Mouse (Mus musculus) neural tube, embryonic 12.5 days (tissue): ENCODE measurements around the gene Rsph1. TPM values are rescaled to one million over a fixed set of nuclear protein-coding genes. Genes with fewer than 3 reads are reported as not detected.

Experiments
- ATAC-seq: fragments of 200-750 bp; cut with Nextera tagmentation; 2 replicates; pipeline ENCODE4 v1.8.0; 2017; ENCODE audit warnings: low read depth, mild to moderate bottlenecking, moderate TSS enrichment, moderate library complexity; ENCODE audit not compliant: low FRiP score
- H3K27ac ChIP-seq: fragments of 300-500 bp; sonication (generic); 2 replicates; pipeline ENCODE4 v1.5.1; 2016
- H3K27me3 ChIP-seq: fragments of 300-500 bp; sonication (generic); replicated peaks from 2 replicates; pipeline ENCODE4 v1.6.1; 2016; ENCODE audit warnings: mild to moderate bottlenecking
- H3K36me3 ChIP-seq: fragments of 300-500 bp; sonication (generic); 2 replicates; pipeline ENCODE4 v1.6.1; 2016; ENCODE audit warnings: mild to moderate bottlenecking
- H3K4me1 ChIP-seq: fragments of 300-500 bp; sonication (generic); 2 replicates; pipeline ENCODE4 v1.6.1; 2016
- H3K4me2 ChIP-seq: fragments of 300-500 bp; sonication (generic); replicated peaks from 2 replicates; pipeline ENCODE4 v1.6.1; 2016; ENCODE audit warnings: mild to moderate bottlenecking
- H3K4me3 ChIP-seq: fragments of 300-500 bp; sonication (generic); 2 replicates; pipeline ENCODE4 v1.5.1; 2016
- H3K9ac ChIP-seq: fragments of 300-500 bp; sonication (generic); 2 replicates; pipeline ENCODE4 v1.6.1; 2016; ENCODE audit warnings: mild to moderate bottlenecking
- H3K9me3 ChIP-seq: fragments of 300-500 bp; sonication (generic); 2 replicates; pipeline ENCODE4 v1.6.1; 2016; ENCODE audit warnings: mild to moderate bottlenecking
- WGBS: fragments of 180-500 bp; shearing (Covaris S2); methylation state at CpG from one replicate; pipeline ENCODE4 v1.1.7; 2016; 5-methylcytosine and 5-hydroxymethylcytosine counted together
- polyA plus RNA-seq: library from polyadenylated mRNA; unstranded; fragments of >200 nt; fragmentation: Nextera tagmentation; extraction: Ambion mirVana; gene quantifications from 2 replicates; pipeline ENCODE4 v1.2.1, GENCODE M21; 2016

The Rsph1 gene
- polyA plus RNA-seq, 1 experiment from 2014 or later, result 1.9 TPM

- Histone ChIP-seq H3K27ac (no peak overlapping the region), H3K4me3 (no peak overlapping the region), H3K4me2 (no peak overlapping the region), H3K9ac (no peak overlapping the region), H3K4me1 (no peaks in the 10 kb centered on the region), H3K36me3 (no peaks in the 10 kb centered on the region), H3K9me3 (no peaks in the 10 kb centered on the region), H3K27me3 (no peaks in the 10 kb centered on the region)
- WGBS, result 90% methylated on average over 4 of the region's 4 CpGs
- no peak for ATAC-seq
These were observed 6.9 kb downstream of the Rsph1 start for GRCm38 (mm10) chr17:31270246-31270645.

- H3K4me2 ChIP-seq, result no peak overlapping the region
- no peaks in the 10 kb centered on the region for H3K9me3 ChIP-seq
- H3K9ac ChIP-seq, result no peak overlapping the region
- H3K4me3 ChIP-seq, result no peak overlapping the region
- 92% methylated on average over 2 of the region's 2 CpGs for WGBS
- H3K4me1 ChIP-seq, result no peaks in the 10 kb centered on the region
- H3K36me3 ChIP-seq, result no peaks in the 10 kb centered on the region
- no peak for ATAC-seq
- H3K27me3 ChIP-seq, result no peaks in the 10 kb centered on the region
- H3K27ac ChIP-seq, result no peak overlapping the region
These were observed 7.4 kb downstream of the Rsph1 start for GRCm38 (mm10) chr17:31269761-31270160.

- H3K27ac ChIP-seq, result no peak overlapping the region
- 73% methylated on average over 1 of the region's 1 CpGs for WGBS
These were observed 9.2 kb downstream of the Rsph1 start for GRCm38 (mm10) chr17:31268016-31268415.

GRCm38 (mm10) chr17:31267603-31268002, 9.6 kb downstream of the Rsph1 start:
- Histone ChIP-seq H3K27me3 (no peaks in the 10 kb centered on the region), H3K36me3 (no peaks in the 10 kb centered on the region), H3K4me1 (no peaks in the 10 kb centered on the region), H3K4me3 (no peak overlapping the region), H3K9me3 (no peaks in the 10 kb centered on the region), H3K9ac (no peak overlapping the region), H3K4me2 (no peak overlapping the region), H3K27ac (no peak overlapping the region)
- WGBS, result 84% methylated on average over 6 of the region's 6 CpGs
- no peak for ATAC-seq

More at GRCm38 (mm10) chr17:31268016-31268415, 9.2 kb downstream of the Rsph1 start:
- Histone ChIP-seq H3K36me3 (no peaks in the 10 kb centered on the region), H3K4me1 (no peaks in the 10 kb centered on the region), H3K4me2 (no peak overlapping the region), H3K4me3 (no peak overlapping the region), H3K27me3 (no peaks in the 10 kb centered on the region), H3K9me3 (no peaks in the 10 kb centered on the region), H3K9ac (no peak overlapping the region)
- no peak for ATAC-seq

GRCm38 (mm10) chr17:31267138-31267537, 10.0 kb downstream of the Rsph1 start:
- no peak for ATAC-seq
- Histone ChIP-seq H3K4me1 (no peaks in the 10 kb centered on the region), H3K27me3 (no peaks in the 10 kb centered on the region), H3K27ac (no peak overlapping the region), H3K9ac (no peak overlapping the region), H3K9me3 (no peaks in the 10 kb centered on the region), H3K4me2 (no peak overlapping the region), H3K36me3 (no peaks in the 10 kb centered on the region), H3K4me3 (no peak overlapping the region)
- 77% methylated on average over 4 of the region's 4 CpGs for WGBS

GRCm38 (mm10) chr17:31266321-31266950, 10.7 kb downstream of the Rsph1 start:
- Histone ChIP-seq H3K4me1 (no peaks in the 10 kb centered on the region), H3K36me3 (no peaks in the 10 kb centered on the region), H3K4me3 (no peak overlapping the region), H3K9ac (no peak overlapping the region), H3K4me2 (no peak overlapping the region), H3K27me3 (no peaks in the 10 kb centered on the region), H3K27ac (no peak overlapping the region), H3K9me3 (no peaks in the 10 kb centered on the region)
- no peak for ATAC-seq
- WGBS, result 84% methylated on average over 7 of the region's 7 CpGs

- no peak overlapping the region for H3K4me3 ChIP-seq
- H3K36me3 ChIP-seq, result no peaks in the 10 kb centered on the region
- ATAC-seq, result no peak
- H3K27me3 ChIP-seq, result no peaks in the 10 kb centered on the region
- 92% methylated on average over 9 of the region's 9 CpGs for WGBS
- H3K9me3 ChIP-seq, result no peaks in the 10 kb centered on the region
- no peak overlapping the region for H3K4me2 ChIP-seq
- H3K9ac ChIP-seq, result no peak overlapping the region
- H3K27ac ChIP-seq, result no peak overlapping the region
- H3K4me1 ChIP-seq, result no peaks in the 10 kb centered on the region
These were observed 11.4 kb downstream of the Rsph1 start for GRCm38 (mm10) chr17:31265831-31266230.

GRCm38 (mm10) chr17:31265171-31265572, 12.0 kb downstream of the Rsph1 start:
- Histone ChIP-seq H3K36me3 (no peaks in the 10 kb centered on the region), H3K4me1 (no peaks in the 10 kb centered on the region), H3K27me3 (no peaks in the 10 kb centered on the region), H3K9ac (no peak overlapping the region), H3K27ac (no peak overlapping the region), H3K9me3 (no peaks in the 10 kb centered on the region), H3K4me3 (no peak overlapping the region), H3K4me2 (no peak overlapping the region)
- no peak for ATAC-seq
- WGBS, result 11% methylated on average over 3 of the region's 3 CpGs

GRCm38 (mm10) chr17:31264372-31264771, 12.8 kb downstream of the Rsph1 start:
- H3K4me3 ChIP-seq, result no peak overlapping the region
- no peak overlapping the region for H3K4me2 ChIP-seq
- H3K27me3 ChIP-seq, result no peaks in the 10 kb centered on the region
- no peak for ATAC-seq
- H3K9ac ChIP-seq, result no peak overlapping the region
- H3K36me3 ChIP-seq, result no peaks in the 10 kb centered on the region
- H3K27ac ChIP-seq, result no peak overlapping the region
- 63% methylated on average over 6 of the region's 6 CpGs for WGBS
- no peaks in the 10 kb centered on the region for H3K9me3 ChIP-seq
- 0 out of 2 replicates have a peak, but pooled peaks cover under 1% of the 10 kb centered on the region for H3K4me1 ChIP-seq

- no peak for ATAC-seq
- Histone ChIP-seq H3K4me2 (no peak overlapping the region), H3K36me3 (no peaks in the 10 kb centered on the region), H3K4me3 (no peak overlapping the region), H3K27me3 (no peaks in the 10 kb centered on the region), H3K9ac (no peak overlapping the region), H3K4me1 (0 out of 2 replicates have a peak, but pooled peaks cover 4% of the 10 kb centered on the region), H3K9me3 (no peaks in the 10 kb centered on the region), H3K27ac (no peak overlapping the region)
- 85% methylated on average over 5 of the region's 5 CpGs for WGBS
These were observed 13.4 kb downstream of the Rsph1 start for GRCm38 (mm10) chr17:31263770-31264169.

GRCm38 (mm10) chr17:31262715-31263114, 14.5 kb downstream of the Rsph1 start:
- H3K36me3 ChIP-seq, result no peaks in the 10 kb centered on the region
- no peak overlapping the region for H3K4me3 ChIP-seq
- no peaks in the 10 kb centered on the region for H3K9me3 ChIP-seq
- ATAC-seq, result no peak
- H3K27me3 ChIP-seq, result no peaks in the 10 kb centered on the region
- H3K4me2 ChIP-seq, result no peak overlapping the region
- H3K4me1 ChIP-seq, result 0 out of 2 replicates have a peak, but pooled peaks cover 4% of the 10 kb centered on the region
- no peak overlapping the region for H3K9ac ChIP-seq
- H3K27ac ChIP-seq, result no peak overlapping the region
- 82% methylated on average over 5 of the region's 5 CpGs for WGBS

GRCm38 (mm10) chr17:31261352-31261751, 15.8 kb downstream of the Rsph1 start:
- Histone ChIP-seq H3K36me3 (no peaks in the 10 kb centered on the region), H3K27me3 (no peaks in the 10 kb centered on the region), H3K9ac (no peak overlapping the region), H3K27ac (no peak overlapping the region), H3K4me3 (no peak overlapping the region), H3K4me1 (0 out of 2 replicates have a peak, but pooled peaks cover 4% of the 10 kb centered on the region), H3K9me3 (no peaks in the 10 kb centered on the region), H3K4me2 (no peak overlapping the region)
- ATAC-seq, result no peak
- WGBS, result 86% methylated on average over 6 of the region's 6 CpGs

- WGBS, result 85% methylated on average over 7 of the region's 7 CpGs
- H3K27me3 ChIP-seq, result no peaks in the 10 kb centered on the region
- no peak overlapping the region for H3K27ac ChIP-seq
- no peaks in the 10 kb centered on the region for H3K36me3 ChIP-seq
- 0 out of 2 replicates have a peak, but pooled peaks cover 4% of the 10 kb centered on the region for H3K4me1 ChIP-seq
- H3K9me3 ChIP-seq, result no peaks in the 10 kb centered on the region
- H3K4me2 ChIP-seq, result no peak overlapping the region
- no peak overlapping the region for H3K9ac ChIP-seq
- H3K4me3 ChIP-seq, result no peak overlapping the region
- no peak for ATAC-seq
These were observed 16.8 kb downstream of the Rsph1 start for GRCm38 (mm10) chr17:31260430-31260829.
